Mouse (Mus musculus) left cerebral cortex, postnatal 36 days (tissue): ENCODE results near the gene Fam53b. TPM values are rescaled to one million over a fixed set of nuclear protein-coding genes. Genes with fewer than 3 reads are reported as not detected.

Experiments used
- DNase-seq, 2 experiments: peaks; one replicate each; pipeline ENCODE4 v3.0.0; 2021 to 2022; ENCODE audit warnings: low spot score in 2 of 2, mixed read lengths in 1 of 2
- intact Hi-C: fragments of 180-260 bp; cut with DNase I; formaldehyde crosslinking; loops from one replicate; pipeline ENCODE4 v1.15.1; 2025
- total RNA-seq, 2 experiments: library from RNA; stranded (reverse); gene quantifications; 2 replicates each; pipeline ENCODE4 v1.2.3; 2021

Fam53b gene
- total RNA-seq, 2 experiments from 2014 or later = 50.9 to 61.0 TPM

DNA sequence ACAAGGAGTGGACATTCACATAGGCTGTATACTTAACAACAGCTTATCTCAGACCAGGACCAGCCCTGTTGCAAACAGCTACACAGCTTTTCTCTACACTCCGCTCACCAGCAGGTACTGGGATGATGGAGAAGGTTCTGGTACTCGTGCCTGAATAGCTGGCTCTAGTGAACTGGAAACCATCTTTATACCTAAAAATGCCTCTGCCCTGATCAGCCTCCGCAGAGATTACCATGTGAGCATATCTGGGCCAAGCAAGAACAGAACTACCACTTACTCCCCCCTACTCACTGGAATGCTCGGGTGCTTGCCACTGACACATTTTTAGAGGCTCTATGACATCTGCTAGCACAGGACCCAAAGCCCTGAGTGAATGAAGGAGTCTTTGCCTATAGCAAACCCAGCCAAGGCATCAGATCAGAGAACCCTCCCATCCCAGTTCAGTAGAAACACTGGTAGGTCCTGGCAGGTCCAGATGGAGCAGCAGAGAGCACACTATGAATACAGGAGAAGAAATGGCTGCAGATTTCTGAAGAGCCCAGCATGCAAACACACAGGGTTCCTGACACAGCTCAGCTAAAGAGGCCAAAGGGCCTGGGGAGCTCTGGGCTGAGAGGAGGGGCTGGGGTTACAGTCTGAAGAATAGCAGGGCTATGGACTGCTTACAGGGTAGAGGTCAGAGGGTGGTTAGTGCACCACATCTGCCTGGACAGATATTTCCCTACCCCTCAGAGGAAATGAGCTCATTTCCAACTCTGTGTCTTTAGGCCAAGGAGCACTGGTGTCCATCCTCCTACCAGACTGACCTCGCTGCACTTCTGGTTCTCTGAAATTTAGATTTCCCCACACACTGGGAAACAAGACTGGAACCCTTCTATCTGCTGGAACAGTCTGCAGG is 14.3 kb downstream of the Fam53b start:
- intact Hi-C loops = loop anchor here (5.0 kb wide), 1 partner anchor 37 kb away; no protein-coding TSS in a partner anchor
- peak in 1 of 2 experiments; percentile 60 for DNase-seq

DNA sequence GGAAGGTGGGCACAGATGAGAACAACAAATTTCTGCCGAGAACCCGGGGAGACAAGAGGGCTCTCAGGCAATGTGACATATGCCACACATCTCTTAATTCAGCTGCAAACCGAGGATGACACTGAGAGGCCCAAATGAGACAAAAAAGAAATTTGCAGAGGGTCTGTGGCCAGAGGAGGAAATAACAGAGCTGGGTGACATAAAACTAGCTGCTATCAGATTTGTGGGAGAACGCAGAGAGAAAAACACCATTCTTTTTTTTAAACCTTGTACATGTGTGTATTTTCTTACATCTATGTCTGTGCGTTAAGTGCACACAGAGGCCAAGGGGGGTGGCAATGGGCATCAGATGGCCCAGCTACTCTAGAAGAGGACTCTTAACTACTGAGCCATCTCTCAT is 18.5 kb downstream of the Fam53b start:
- DNase-seq = no peak
- intact Hi-C loops = loop anchor here (5.0 kb wide), 1 partner anchor 33 kb away; no protein-coding TSS in a partner anchor

- DNase-seq = no peak
- intact Hi-C loops = no loop called here
Measured at GRCm38 (mm10) chr7:132793467-132793866, 20.2 kb downstream of the Fam53b start.

GRCm38 (mm10) chr7:132790447-132791219 is 23.1 kb downstream of the Fam53b start:
- intact Hi-C loops = no loop called here
- DNase-seq = no peak

DNA sequence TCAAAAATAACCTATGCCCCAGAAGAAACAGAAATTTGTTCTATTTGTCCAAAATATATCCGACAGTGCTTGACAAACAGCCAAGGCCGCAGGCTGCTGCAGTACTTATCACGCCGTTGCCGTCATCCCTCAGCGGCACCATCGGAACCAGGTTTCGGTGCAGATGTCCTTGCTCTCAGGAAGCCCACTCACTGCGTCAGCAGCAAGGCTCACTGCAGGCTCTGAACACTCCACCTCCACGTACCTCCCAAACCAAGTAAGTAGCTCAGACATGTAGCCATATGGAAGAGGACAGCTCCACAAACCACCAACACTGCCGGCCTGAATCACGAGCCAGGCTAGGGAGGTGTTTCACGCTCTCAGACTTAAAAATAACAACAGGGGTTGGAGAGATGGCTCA is 24.9 kb downstream of the Fam53b start:
- intact Hi-C loops = no loop called here
- DNase-seq = peak; percentile 85 to 89

GRCm38 (mm10) chr7:132787496-132788190 is 26.0 kb downstream of the Fam53b start:
- intact Hi-C loops = loop anchor here (2.0 kb wide), 1 partner anchor 19 kb away; no protein-coding TSS in a partner anchor

DNA sequence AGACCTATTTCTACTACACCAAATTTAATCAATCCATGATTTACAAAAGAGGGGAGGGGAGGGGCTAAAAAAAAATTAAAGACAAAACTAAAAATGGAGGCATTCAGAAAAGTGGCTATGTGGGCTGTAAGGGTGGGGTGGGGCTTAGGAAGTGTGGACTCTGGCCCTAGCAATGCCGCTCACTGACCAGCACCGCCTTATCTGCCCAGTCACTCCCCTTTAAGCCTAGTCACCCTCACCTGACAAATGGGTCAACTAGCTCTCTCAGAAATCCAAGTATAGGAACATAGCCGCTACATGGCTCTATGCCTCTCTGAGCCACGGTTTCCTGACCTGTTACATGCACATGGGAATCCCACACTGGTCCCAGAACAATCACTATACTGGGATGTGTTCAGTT is 26.7 kb downstream of the Fam53b start:
- intact Hi-C loops = loop anchor here (2.0 kb wide), 1 partner anchor 18 kb away; no protein-coding TSS in a partner anchor
- no peak for DNase-seq

More at GRCm38 (mm10) chr7:132787496-132788190, 26.0 kb downstream of the Fam53b start:
- DNase-seq = no peak

- no peak for DNase-seq
- intact Hi-C loops = loop anchor here (2.0 kb wide), 1 partner anchor 18 kb away; no protein-coding TSS in a partner anchor
Measured at GRCm38 (mm10) chr7:132786522-132786921, 27.2 kb downstream of the Fam53b start.

- DNase-seq = no peak
- intact Hi-C loops = loop anchor here (2.0 kb wide), 1 partner anchor 17 kb away; no protein-coding TSS in a partner anchor
Measured at GRCm38 (mm10) chr7:132786011-132786410, 27.7 kb downstream of the Fam53b start.

- intact Hi-C loops = no loop called here
- no peak for DNase-seq
Measured at GRCm38 (mm10) chr7:132784101-132784500, 29.6 kb downstream of the Fam53b start.

DNA sequence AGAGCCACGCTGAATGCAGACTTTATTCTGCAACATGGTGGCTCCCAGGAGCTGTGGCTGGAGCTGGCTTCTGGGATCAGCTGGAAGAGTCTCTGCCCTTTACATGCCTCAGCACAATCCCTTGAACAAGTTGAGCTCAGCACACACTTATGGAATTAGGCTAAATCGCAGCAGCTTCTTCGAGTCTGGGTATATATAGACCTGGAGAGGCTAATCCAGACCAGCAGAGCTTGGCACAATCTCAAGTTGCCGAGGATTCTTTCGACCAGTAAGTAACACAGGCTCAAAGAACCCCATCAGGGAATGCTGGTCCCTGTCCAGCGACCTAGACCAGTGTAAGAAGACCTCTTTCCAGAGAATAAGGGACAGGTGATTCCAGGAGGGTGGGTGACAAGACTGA is 31.8 kb downstream of the Fam53b start:
- no peak for DNase-seq

DNA sequence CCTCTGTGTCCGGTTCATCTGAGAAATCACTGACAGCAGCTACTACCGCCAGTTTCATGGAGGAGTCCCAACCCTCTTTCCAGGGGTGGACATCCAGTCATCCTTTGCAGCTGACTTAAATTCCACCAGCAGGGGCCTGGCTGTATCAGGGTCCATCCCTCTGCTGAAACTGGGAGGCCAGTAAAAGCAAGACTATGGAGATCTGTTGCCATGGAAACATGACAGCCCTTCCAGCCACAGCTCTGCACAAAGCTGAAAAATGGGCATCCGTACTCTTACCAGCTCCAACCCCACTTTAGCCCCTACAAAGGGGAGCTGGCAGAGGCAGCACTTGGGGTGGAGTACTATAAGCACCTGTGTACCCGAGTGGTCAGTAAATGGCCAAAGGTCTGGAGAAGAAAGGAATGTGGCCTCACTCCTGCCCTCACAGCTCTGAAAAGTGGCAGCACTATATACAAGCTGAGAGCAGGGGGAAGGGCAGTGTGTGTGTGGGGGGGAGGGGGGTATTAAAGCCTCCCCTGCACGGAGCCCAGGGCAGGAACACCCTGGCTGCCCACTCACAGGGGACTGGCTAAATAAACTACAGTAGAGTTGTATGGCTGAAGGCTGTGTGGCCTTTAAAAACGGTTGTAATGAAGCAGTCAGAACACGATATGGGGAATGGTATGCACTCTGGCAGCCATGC is 32.4 kb downstream of the Fam53b start:
- intact Hi-C loops = no loop called here
- no peak for DNase-seq

More for the DNA sequence above, 31.8 kb downstream of the Fam53b start:
- intact Hi-C loops = no loop called here

GRCm38 (mm10) chr7:132780611-132781010 is 33.1 kb downstream of the Fam53b start:
- intact Hi-C loops = no loop called here
- no peak for DNase-seq

- intact Hi-C loops = no loop called here
Measured at GRCm38 (mm10) chr7:132778630-132779029, 35.1 kb downstream of the Fam53b start.

GRCm38 (mm10) chr7:132777728-132778453 is 35.8 kb downstream of the Fam53b start:
- intact Hi-C loops = no loop called here
- no peak for DNase-seq

More at GRCm38 (mm10) chr7:132778630-132779029, 35.1 kb downstream of the Fam53b start:
- DNase-seq = no peak

DNA sequence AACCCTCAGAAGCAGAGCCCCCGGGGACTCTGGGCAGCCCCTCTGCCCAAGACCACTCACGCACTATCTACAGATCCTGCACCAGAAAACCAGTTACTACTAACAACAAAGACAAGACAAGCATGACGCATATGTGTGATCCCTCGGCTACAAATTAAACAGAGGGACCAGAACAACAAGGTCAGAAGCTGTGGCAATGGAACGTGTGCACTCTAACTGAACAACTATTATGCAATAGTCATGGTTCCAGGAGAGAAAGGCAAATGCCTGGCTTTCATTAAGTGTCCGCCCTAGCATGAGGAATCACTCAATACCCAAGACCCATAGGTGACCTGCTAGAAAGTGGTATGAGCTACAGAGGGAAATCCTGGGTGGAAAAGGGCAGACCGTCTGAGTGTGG is 36.6 kb downstream of the Fam53b start:
- no peak for DNase-seq
- intact Hi-C loops = no loop called here

DNA sequence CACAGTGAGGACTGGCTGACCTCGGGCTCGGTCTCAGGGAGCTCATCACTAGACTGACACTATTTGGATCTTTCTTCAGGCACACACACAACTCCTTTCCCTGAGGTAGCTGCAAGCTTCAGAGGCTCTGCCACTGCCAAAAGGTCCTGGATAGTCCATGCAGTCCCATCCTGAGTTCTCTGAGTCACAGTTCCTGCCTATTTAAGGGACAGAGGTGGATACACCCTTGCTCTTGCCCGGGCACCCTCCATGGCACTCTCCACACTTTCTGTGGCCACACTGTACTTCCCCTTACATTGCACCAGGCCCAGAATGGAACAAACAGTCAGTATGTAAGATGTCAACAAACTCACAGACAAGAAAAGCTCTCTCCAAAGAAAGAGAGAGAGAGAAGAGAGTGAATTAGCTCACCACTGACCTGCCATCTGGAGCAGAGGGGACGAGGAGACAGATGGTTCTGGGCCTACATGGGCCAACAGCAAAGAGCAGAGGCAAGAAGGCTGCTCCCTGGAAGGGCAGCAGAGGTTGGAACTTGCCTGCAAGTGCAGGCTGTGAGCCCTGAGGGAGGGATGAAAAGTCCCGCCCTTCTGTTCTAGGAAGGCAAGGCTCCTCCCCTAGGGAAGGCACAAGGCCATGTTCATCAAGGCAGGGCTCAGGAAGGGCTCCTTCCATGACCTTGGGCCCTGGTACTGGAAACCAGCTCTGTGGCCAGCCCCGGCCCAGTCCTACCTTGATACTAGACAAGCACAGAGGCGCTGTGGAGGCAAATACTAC is 37.2 kb downstream of the Fam53b start:
- intact Hi-C loops = no loop called here
- DNase-seq = no peak

GRCm38 (mm10) chr7:132775922-132776321 is 37.8 kb downstream of the Fam53b start:
- DNase-seq = no peak
- intact Hi-C loops = no loop called here
